Mouse (Mus musculus) MEL (cell line): ENCODE results near the gene Olfr1168.

ENCODE experiments used
- MAX ChIP-seq: IDR thresholded peaks from 2 replicates; pipeline ENCODE4 v1.6.1; 2011; ENCODE audit warnings: low read length, improper control_type of control experiment
- TCF12 ChIP-seq: IDR thresholded peaks from 2 replicates; pipeline ENCODE4 v1.6.1; 2014; ENCODE audit warnings: low read depth, mild to moderate bottlenecking, inconsistent platforms, low read length, improper control_type of control experiment, moderate library complexity
- ZNF384 ChIP-seq: IDR thresholded peaks from 2 replicates; pipeline ENCODE4 v1.6.1; 2012; ENCODE audit warnings: low read depth, mild to moderate bottlenecking, inconsistent platforms, low read length, improper control_type of control experiment

- no peak for TF ChIP-seq ZNF384
- no peak for TF ChIP-seq MAX
- TF ChIP-seq TCF12, result no peak
Observed at GRCm38 (mm10) chr2:88228234-88228633, 46.6 kb downstream of the Olfr1168 start, which contains the start of gene Olfr1170.
